Mouse (Mus musculus) liver, embryonic 14.5 days (tissue): ENCODE results near the gene Pnmal1. TPM values are rescaled to one million over a fixed set of nuclear protein-coding genes. Genes with fewer than 3 reads are reported as not detected.

ENCODE experiments used
- ATAC-seq: fragments of 200-750 bp; cut with Nextera tagmentation; 2 replicates; pipeline ENCODE4 v1.8.0; 2017; ENCODE audit warnings: moderate number of reproducible peaks, mild to moderate bottlenecking, moderate library complexity; ENCODE audit not compliant: insufficient read depth
- DNase-seq, 3 experiments: peaks; one replicate each; pipeline ENCODE4 v3.0.0-alpha.2; 2012 to 2013; ENCODE audit warnings: low read depth in 3 of 3, low spot score in 3 of 3
- H3K27ac ChIP-seq: fragments of 300-500 bp; sonication (generic); 2 replicates; pipeline ENCODE4 v1.5.1; 2014; ENCODE audit warnings: moderate library complexity, mild to moderate bottlenecking, control low read depth, inconsistent platforms
- H3K27me3 ChIP-seq: fragments of 300-500 bp; sonication (generic); 2 replicates; pipeline ENCODE4 v1.6.1; 2014; ENCODE audit warnings: mild to moderate bottlenecking, low read length, moderate library complexity; ENCODE audit not compliant: control insufficient read depth, insufficient read depth
- H3K36me3 ChIP-seq: fragments of 300-500 bp; sonication (generic); replicated peaks from 2 replicates; pipeline ENCODE4 v1.6.1; 2014; ENCODE audit warnings: low read depth; ENCODE audit not compliant: control insufficient read depth, insufficient read depth
- H3K4me1 ChIP-seq, 2 experiments: fragments of 200-500 bp in 1 of 2; fragments of 300-500 bp in 1 of 2; sonication (generic) in 1 of 2; replicated peaks; 2 replicates each; pipeline ENCODE4 v1.6.1; 2012 to 2014; ENCODE audit warnings: antibody characterized with exemption in 1 of 2, inconsistent platforms in 1 of 2, low read length in 1 of 2; ENCODE audit not compliant: control insufficient read depth in 2 of 2, insufficient read depth in 2 of 2
- H3K4me2 ChIP-seq: fragments of 300-500 bp; sonication (generic); 2 replicates; pipeline ENCODE4 v1.6.1; 2014; ENCODE audit warnings: low read depth, mild to moderate bottlenecking, control low read depth, moderate library complexity
- H3K4me3 ChIP-seq, 2 experiments: fragments of 200-500 bp in 1 of 2; fragments of 300-500 bp in 1 of 2; sonication (generic) in 1 of 2; 2 replicates each; pipeline ENCODE4 v1.5.1; 2012 to 2014; ENCODE audit warnings: low read depth in 2 of 2, low read length in 2 of 2, mild to moderate bottlenecking in 2 of 2, control low read depth in 1 of 2, inconsistent platforms in 1 of 2, moderate library complexity in 1 of 2; ENCODE audit not compliant: insufficient read depth in 1 of 2
- H3K9ac ChIP-seq: fragments of 300-500 bp; sonication (generic); replicated peaks from 2 replicates; pipeline ENCODE4 v1.6.1; 2014; ENCODE audit warnings: mild to moderate bottlenecking, control low read depth, moderate library complexity
- H3K9me3 ChIP-seq: fragments of 300-500 bp; sonication (generic); 2 replicates; pipeline ENCODE4 v1.6.1; 2016; ENCODE audit warnings: low read length, mixed read lengths; ENCODE audit not compliant: control insufficient read depth
- CTCF ChIP-seq: IDR thresholded peaks from 2 replicates; pipeline ENCODE4 v1.5.1; 2016; ENCODE audit warnings: antibody characterized with exemption, low read depth, control low read depth
- EP300 ChIP-seq: IDR thresholded peaks from 2 replicates; pipeline ENCODE4 v1.6.1; 2016; ENCODE audit warnings: antibody characterized with exemption, low read depth
- WGBS: fragments of 180-500 bp; shearing (Covaris S2); extraction: QIAGEN DNeasy Blood & Tissue Kit; methylation state at CpG from one replicate; pipeline ENCODE4 v1.1.7; 2014; ENCODE audit not compliant: insufficient replicate concordance; 5-methylcytosine and 5-hydroxymethylcytosine counted together
- polyA plus RNA-seq, 2 experiments: library from polyadenylated mRNA; depleted of rRNA in 1 of 2; stranded (reverse) in 1 of 2; unstranded in 1 of 2; fragments of >200 nt; fragmentation: Nextera tagmentation in 1 of 2; extraction: Ambion mirVana in 1 of 2; gene quantifications; 2 replicates each; pipeline versions ENCODE4 v1.2.1 to v1.2.3; 2012 to 2014

The Pnmal1 gene
- polyA plus RNA-seq, 2 experiments = 0.01 to 0.03 TPM

DNA sequence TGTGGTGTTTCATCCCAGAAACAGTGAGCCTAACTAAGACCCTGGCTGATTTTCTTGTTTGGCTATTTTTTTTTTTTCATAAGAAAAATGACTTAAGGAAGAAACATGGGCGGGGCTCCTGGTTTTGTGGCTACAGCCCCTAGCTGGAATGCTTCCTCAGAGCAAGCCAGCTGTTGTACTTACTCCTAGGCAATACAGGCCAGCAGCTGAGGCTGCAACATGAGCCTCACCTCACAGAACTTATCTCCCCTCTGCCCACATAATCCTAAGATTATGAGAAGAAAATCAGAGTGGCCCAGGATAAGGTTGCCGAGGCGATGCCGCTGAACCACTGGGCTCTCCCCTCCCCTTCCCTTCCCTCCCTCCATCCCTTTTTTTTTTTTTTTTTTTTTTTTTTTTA, 3.8 kb upstream of the Pnmal1 start:
- no peak overlapping the region for H3K27ac ChIP-seq
- no peak overlapping the region for H3K9ac ChIP-seq
- 0 out of 2 replicates have a peak, but pooled peaks cover 2% of the 10 kb centered on the region for H3K27me3 ChIP-seq
- no peaks in the 10 kb centered on the region for H3K9me3 ChIP-seq
- H3K36me3 ChIP-seq = no peaks in the 10 kb centered on the region
- H3K4me2 ChIP-seq = no peak overlapping the region
- no peak for TF ChIP-seq EP300
- no peak for TF ChIP-seq CTCF
- ATAC-seq = no peak
- DNase-seq = no peak
- no peak overlapping the region for H3K4me3 ChIP-seq
- WGBS = 34% methylated on average over 4 of the region's 4 CpGs
- H3K4me1 ChIP-seq = 0 out of 4 replicates have a peak, but pooled peaks cover 0 to 2% of the 10 kb centered on the region in 2 experiments

DNA sequence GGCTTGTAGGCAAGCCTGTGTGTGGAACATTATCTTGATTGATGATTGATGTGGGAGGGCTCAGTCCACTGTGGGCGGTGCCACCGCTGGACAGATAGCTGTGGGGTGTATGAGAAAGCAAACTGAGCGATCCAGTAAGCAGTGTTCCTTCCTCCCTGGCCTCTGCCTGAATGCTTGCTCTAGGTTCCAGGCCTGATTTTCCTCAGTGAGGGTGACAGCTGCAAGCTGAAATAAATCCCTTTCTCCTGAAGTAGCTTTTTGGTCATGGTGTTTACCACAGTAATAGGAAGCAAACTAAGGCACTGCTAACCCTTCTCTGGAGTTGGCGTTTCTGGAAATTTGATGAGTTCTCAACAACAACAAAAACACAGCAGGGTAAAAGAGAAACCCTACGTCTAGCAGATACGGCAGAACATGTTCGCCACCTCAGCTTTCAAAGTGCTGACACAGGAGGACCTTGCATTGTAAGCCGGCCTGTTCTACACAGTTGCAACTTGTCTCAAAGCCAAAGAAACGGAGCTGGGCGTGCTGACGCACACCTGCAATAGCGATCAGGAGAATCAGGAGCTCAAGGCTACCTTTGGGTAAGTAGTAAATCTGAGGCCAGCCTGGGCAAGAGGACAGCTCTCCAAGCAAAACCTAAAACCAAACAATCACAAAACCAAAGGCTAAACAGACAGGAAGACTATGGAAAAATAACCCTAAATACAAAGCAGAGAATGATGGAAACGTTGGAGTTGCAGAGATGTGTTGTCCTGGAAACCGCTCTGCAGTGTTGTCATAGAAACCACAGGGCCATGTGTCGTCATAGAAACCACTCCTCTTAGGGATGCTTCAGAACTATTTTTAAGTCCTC, 2.8 kb upstream of the Pnmal1 start:
- WGBS = 61% methylated on average over 15 of the region's 15 CpGs
- no peak for TF ChIP-seq CTCF
- TF ChIP-seq EP300 = no peak
- DNase-seq (no peak), ATAC-seq (no peak)
- Histone ChIP-seq H3K27ac (no peak overlapping the region), H3K4me3 (no peak overlapping the region), H3K9ac (no peak overlapping the region), H3K4me1 (no peaks in the 10 kb centered on the region), H3K27me3 (0 out of 2 replicates have a peak, but pooled peaks cover 2% of the 10 kb centered on the region), H3K9me3 (no peaks in the 10 kb centered on the region), H3K4me2 (no peak overlapping the region), H3K36me3 (no peaks in the 10 kb centered on the region)

DNA sequence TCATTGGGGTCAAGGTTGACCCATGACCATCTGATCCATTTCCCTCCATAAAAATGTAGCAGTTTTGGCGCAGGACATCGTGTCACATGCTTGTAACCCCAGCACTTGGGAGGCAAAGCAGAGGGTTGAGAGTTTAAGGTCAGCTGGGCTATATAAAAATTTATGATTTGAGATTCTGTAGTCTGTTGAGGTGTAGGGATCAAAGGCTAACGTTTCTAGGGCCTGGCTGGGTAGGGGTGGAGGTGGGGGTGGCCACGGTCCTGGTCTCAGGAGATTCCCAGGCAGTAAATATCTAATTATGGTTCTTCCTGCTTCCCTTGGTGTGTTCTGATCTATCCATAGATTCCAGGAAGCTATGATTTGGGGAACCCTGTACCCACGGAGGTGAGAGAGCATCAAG, 2.2 kb downstream of the Pnmal1 start:
- no peak overlapping the region for H3K4me3 ChIP-seq
- H3K36me3 ChIP-seq = no peaks in the 10 kb centered on the region
- no peak for TF ChIP-seq CTCF
- no peak for TF ChIP-seq EP300
- no peaks in the 10 kb centered on the region for H3K4me1 ChIP-seq
- no peak for DNase-seq
- no peaks in the 10 kb centered on the region for H3K9me3 ChIP-seq
- H3K27ac ChIP-seq = no peak overlapping the region
- ATAC-seq = no peak
- 47% methylated on average over 5 of the region's 5 CpGs for WGBS
- no peak overlapping the region for H3K9ac ChIP-seq
- 0 out of 2 replicates have a peak, but pooled peaks cover 2% of the 10 kb centered on the region for H3K27me3 ChIP-seq
- H3K4me2 ChIP-seq = no peak overlapping the region

DNA sequence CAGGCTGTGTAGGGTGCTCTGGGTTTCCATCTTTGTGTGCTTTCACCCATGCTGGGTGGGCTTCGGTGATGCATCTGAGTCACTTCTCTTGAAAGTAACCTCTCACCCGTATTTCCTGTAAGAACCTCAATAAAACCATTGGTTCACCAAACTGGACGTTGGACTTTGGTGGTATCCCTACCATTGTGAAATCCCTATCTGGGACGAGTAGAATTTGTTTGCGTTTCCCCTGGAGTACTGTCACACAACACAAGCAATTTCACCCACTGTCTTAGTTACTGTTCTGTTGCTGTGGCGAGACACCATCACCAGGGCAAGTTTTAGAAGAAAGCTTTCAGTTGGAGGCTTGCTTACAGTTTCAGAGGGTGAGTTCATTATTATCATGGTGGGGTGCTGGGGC, 8.9 kb downstream of the Pnmal1 start:
- Histone ChIP-seq H3K27me3 (no peaks in the 10 kb centered on the region), H3K4me1 (no peaks in the 10 kb centered on the region), H3K36me3 (no peaks in the 10 kb centered on the region), H3K4me3 (no peak overlapping the region), H3K4me2 (no peak overlapping the region), H3K9ac (no peak overlapping the region), H3K9me3 (no peaks in the 10 kb centered on the region), H3K27ac (no peak overlapping the region)
- WGBS = 60% methylated on average over 6 of the region's 6 CpGs
- no peak for TF ChIP-seq CTCF
- ATAC-seq (peak; percentile 53; the same call in 1 of the 2 replicates), DNase-seq (no peak)

DNA sequence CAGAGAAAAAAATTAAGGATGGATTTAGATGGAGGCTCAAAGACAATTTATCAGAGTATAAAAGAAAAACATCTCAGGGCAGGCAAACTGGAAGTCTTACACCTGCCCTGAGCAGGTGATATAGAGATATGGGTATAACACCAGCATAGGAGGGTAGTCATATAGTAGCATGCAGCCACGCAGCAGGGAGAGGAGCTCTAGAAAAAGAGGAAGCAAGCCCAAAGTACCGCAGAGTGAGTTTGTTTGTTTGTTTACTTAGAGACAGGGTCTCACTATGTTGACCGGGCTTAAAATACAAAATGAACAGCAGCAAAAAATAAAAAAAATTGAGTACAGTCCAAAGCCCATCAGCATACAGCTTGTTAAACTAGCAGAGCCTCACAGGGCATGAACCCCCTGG, 11.7 kb downstream of the Pnmal1 start:
- Histone ChIP-seq H3K4me1 (no peaks in the 10 kb centered on the region), H3K27ac (no peak overlapping the region), H3K9me3 (no peaks in the 10 kb centered on the region), H3K4me2 (no peak overlapping the region), H3K4me3 (no peak overlapping the region), H3K27me3 (no peaks in the 10 kb centered on the region), H3K9ac (no peak overlapping the region), H3K36me3 (no peaks in the 10 kb centered on the region)
- WGBS = 34% methylated on average over 3 of the region's 3 CpGs
- DNase-seq (no peak), ATAC-seq (no peak)
- TF ChIP-seq EP300 (no peak), CTCF (no peak)
